Mouse (Mus musculus): Measurements from ENCODE around the gene Fiz1. TPM values are rescaled to one million over a fixed set of nuclear protein-coding genes. Genes with fewer than 3 reads are reported as not detected.
A peak's percentile ranks its signal among the peaks of the same experiment; 100 is the strongest.

Fiz1 gene
- polyA plus RNA-seq, 1 experiment from 2014 or later, result 25.6 TPM

GRCm38 (mm10) chr7:5053456-5054179 lies 39.1 kb upstream of the Fiz1 start:
- Histone ChIP-seq H3K4me1 (peaks cover 40% of the 10 kb centered on the region), H3K9me3 (no peaks in the 10 kb centered on the region), H3K4me3 (peak overlapping the region; percentile 82), H3K27me3 (replicated peaks) (peaks cover 70% of the 10 kb centered on the region), H3K4me2 (peak overlapping the region; percentile 94), H3K27ac (replicated peaks) (no peak overlapping the region), H3K36me3 (no peaks in the 10 kb centered on the region), H3K9ac (peak overlapping the region; percentile 94)
- WGBS, result 9% methylated on average over 32 of the region's 32 CpGs
- ATAC-seq (ENCODE audit: extremely low read depth, insufficient number of reproducible peaks, low FRiP score, low TSS enrichment), result no peak

GRCm38 (mm10) chr7:5052931-5053343 lies 38.4 kb upstream of the Fiz1 start:
- H3K9me3 ChIP-seq, result no peaks in the 10 kb centered on the region
- H3K4me3 ChIP-seq, result peak overlapping the region; percentile 82
- peaks cover 63% of the 10 kb centered on the region for H3K27me3 ChIP-seq (replicated peaks)
- peaks cover 40% of the 10 kb centered on the region for H3K4me1 ChIP-seq
- ATAC-seq (ENCODE audit: extremely low read depth, insufficient number of reproducible peaks, low FRiP score, low TSS enrichment), result no peak
- H3K9ac ChIP-seq, result peak overlapping the region; percentile 94
- 4% methylated on average over 45 of the region's 45 CpGs for WGBS
- no peaks in the 10 kb centered on the region for H3K36me3 ChIP-seq
- H3K4me2 ChIP-seq, result peak overlapping the region; percentile 94
- H3K27ac ChIP-seq (replicated peaks), result no peak overlapping the region

- Histone ChIP-seq H3K4me3 (peak overlapping the region; percentile 82), H3K4me2 (peak overlapping the region; percentile 94), H3K36me3 (no peaks in the 10 kb centered on the region), H3K9ac (peak overlapping the region; percentile 94), H3K9me3 (no peaks in the 10 kb centered on the region), H3K27me3 (replicated peaks) (peaks cover 58% of the 10 kb centered on the region), H3K27ac (replicated peaks) (no peak overlapping the region), H3K4me1 (peaks cover 40% of the 10 kb centered on the region)
- ATAC-seq (ENCODE audit: extremely low read depth, insufficient number of reproducible peaks, low FRiP score, low TSS enrichment), result no peak
- WGBS, result 4% methylated on average over 12 of the region's 12 CpGs
Measured at GRCm38 (mm10) chr7:5052438-5052837, 37.9 kb upstream of the Fiz1 start.

- Histone ChIP-seq H3K27ac (replicated peaks) (peak within 1 kb of the TSS; percentile 50), H3K36me3 (no peaks in the 10 kb centered on the region), H3K9ac (peak within 1 kb of the TSS; percentile 94), H3K4me3 (peak within 1 kb of the TSS; percentile 82), H3K4me1 (peaks cover 34% of the 10 kb centered on the region), H3K9me3 (no peaks in the 10 kb centered on the region), H3K4me2 (peak within 1 kb of the TSS; percentile 94), H3K27me3 (replicated peaks) (peaks cover 49% of the 10 kb centered on the region)
- WGBS, result 2% methylated on average over 65 of the region's 65 CpGs
- peak; percentile 62; the same call in 1 of the 2 replicates for ATAC-seq (ENCODE audit: extremely low read depth, insufficient number of reproducible peaks, low FRiP score, low TSS enrichment)
Measured at GRCm38 (mm10) chr7:5051193-5052192, 37.0 kb upstream of the Fiz1 start, which contains the start of gene Zfp580. Zfp580 (plus strand) TSS chr7:5051538.

- ATAC-seq (ENCODE audit: extremely low read depth, insufficient number of reproducible peaks, low FRiP score, low TSS enrichment), result no peak
- WGBS, result 18% methylated on average over 2 of the region's 2 CpGs
- Histone ChIP-seq H3K36me3 (no peaks in the 10 kb centered on the region), H3K4me2 (no peak overlapping the region), H3K27me3 (replicated peaks) (peaks cover 7% of the 10 kb centered on the region), H3K4me3 (no peak overlapping the region), H3K4me1 (peaks cover 14% of the 10 kb centered on the region), H3K9ac (no peak overlapping the region), H3K9me3 (no peaks in the 10 kb centered on the region), H3K27ac (replicated peaks) (no peak overlapping the region)
Measured at GRCm38 (mm10) chr7:5047313-5047712, 32.8 kb upstream of the Fiz1 start.

GRCm38 (mm10) chr7:5046112-5046511 lies 31.6 kb upstream of the Fiz1 start:
- H3K4me3 ChIP-seq, result no peak overlapping the region
- no peak overlapping the region for H3K9ac ChIP-seq
- peaks cover 8% of the 10 kb centered on the region for H3K4me1 ChIP-seq
- no peak overlapping the region for H3K27ac ChIP-seq (replicated peaks)
- no peak for ATAC-seq (ENCODE audit: extremely low read depth, insufficient number of reproducible peaks, low FRiP score, low TSS enrichment)
- WGBS, result 56% methylated on average over 2 of the region's 2 CpGs
- H3K36me3 ChIP-seq, result no peaks in the 10 kb centered on the region
- H3K9me3 ChIP-seq, result no peaks in the 10 kb centered on the region
- no peaks in the 10 kb centered on the region; the same call in 1 of the 2 replicates for H3K27me3 ChIP-seq (replicated peaks)
- no peak overlapping the region for H3K4me2 ChIP-seq

- no peak overlapping the region for H3K27ac ChIP-seq (replicated peaks)
- H3K27me3 ChIP-seq (replicated peaks), result no peaks in the 10 kb centered on the region
- no peak for ATAC-seq (ENCODE audit: extremely low read depth, insufficient number of reproducible peaks, low FRiP score, low TSS enrichment)
- H3K4me3 ChIP-seq, result no peak overlapping the region
- no peak overlapping the region for H3K9ac ChIP-seq
- no peaks in the 10 kb centered on the region for H3K4me1 ChIP-seq
- no peaks in the 10 kb centered on the region for H3K9me3 ChIP-seq
- WGBS, result 59% methylated on average over 2 of the region's 2 CpGs
- no peak overlapping the region for H3K4me2 ChIP-seq
- peaks cover 4% of the 10 kb centered on the region; the same call in 1 of the 2 replicates for H3K36me3 ChIP-seq
Measured at GRCm38 (mm10) chr7:5044981-5045380, 30.5 kb upstream of the Fiz1 start.

- H3K27me3 ChIP-seq (replicated peaks), result no peaks in the 10 kb centered on the region
- peak overlapping the region; percentile 86 for H3K9ac ChIP-seq
- no peaks in the 10 kb centered on the region for H3K9me3 ChIP-seq
- peaks cover 19% of the 10 kb centered on the region for H3K4me1 ChIP-seq
- ATAC-seq (ENCODE audit: extremely low read depth, insufficient number of reproducible peaks, low FRiP score, low TSS enrichment), result no peak
- peak overlapping the region; percentile 71 for H3K4me2 ChIP-seq
- H3K27ac ChIP-seq (replicated peaks), result peak overlapping the region; percentile 94
- whole genome bisulfite sequencing, result 29% methylated on average over 5 of the region's 5 CpGs
- H3K36me3 ChIP-seq, result peaks cover 32% of the 10 kb centered on the region
- H3K4me3 ChIP-seq, result peak overlapping the region; percentile 66
Measured at GRCm38 (mm10) chr7:5038940-5039339, 24.4 kb upstream of the Fiz1 start.

GRCm38 (mm10) chr7:5038109-5038732 lies 23.7 kb upstream of the Fiz1 start, which contains the start of gene Zfp784:
Zfp784 (minus strand) TSS chr7:5038446.
- ATAC-seq (ENCODE audit: extremely low read depth, insufficient number of reproducible peaks, low FRiP score, low TSS enrichment), result peak; percentile 92
- no peaks in the 10 kb centered on the region for H3K27me3 ChIP-seq (replicated peaks)
- peak within 1 kb of the TSS; percentile 71 for H3K4me2 ChIP-seq
- H3K4me3 ChIP-seq, result peak within 1 kb of the TSS; percentile 66
- H3K4me1 ChIP-seq, result peaks cover 19% of the 10 kb centered on the region
- H3K9me3 ChIP-seq, result no peaks in the 10 kb centered on the region
- H3K9ac ChIP-seq, result peak within 1 kb of the TSS; percentile 86
- H3K36me3 ChIP-seq, result peaks cover 39% of the 10 kb centered on the region
- H3K27ac ChIP-seq (replicated peaks), result peak within 1 kb of the TSS; percentile 94
- WGBS, result under 1% methylated on average over 48 of the region's 48 CpGs

- Histone ChIP-seq H3K9ac (peak overlapping the region; percentile 86), H3K4me3 (peak overlapping the region; percentile 66)
Measured at GRCm38 (mm10) chr7:5037467-5037866, 23.0 kb upstream of the Fiz1 start.

GRCm38 (mm10) chr7:5037026-5037425 lies 22.5 kb upstream of the Fiz1 start:
- Histone ChIP-seq H3K36me3 (peaks cover 51% of the 10 kb centered on the region), H3K27me3 (replicated peaks) (no peaks in the 10 kb centered on the region), H3K9me3 (peaks cover 7% of the 10 kb centered on the region; the same call in 1 of the 2 replicates), H3K4me1 (peaks cover 19% of the 10 kb centered on the region), H3K27ac (replicated peaks) (no peak overlapping the region), H3K4me2 (no peak overlapping the region), H3K9ac (no peak overlapping the region), H3K4me3 (no peak overlapping the region)
- 88% methylated on average over 7 of the region's 7 CpGs for WGBS
- no peak for ATAC-seq (ENCODE audit: extremely low read depth, insufficient number of reproducible peaks, low FRiP score, low TSS enrichment)

More at GRCm38 (mm10) chr7:5037467-5037866, 23.0 kb upstream of the Fiz1 start:
- 0 out of 2 replicates have a peak, but pooled peaks cover 2% of the 10 kb centered on the region for H3K9me3 ChIP-seq
- peaks cover 19% of the 10 kb centered on the region for H3K4me1 ChIP-seq
- H3K4me2 ChIP-seq, result peak overlapping the region; percentile 71
- peak overlapping the region; percentile 94 for H3K27ac ChIP-seq (replicated peaks)
- ATAC-seq (ENCODE audit: extremely low read depth, insufficient number of reproducible peaks, low FRiP score, low TSS enrichment), result no peak
- WGBS, result 71% methylated on average over 8 of the region's 8 CpGs
- H3K27me3 ChIP-seq (replicated peaks), result no peaks in the 10 kb centered on the region
- peaks cover 47% of the 10 kb centered on the region for H3K36me3 ChIP-seq
